In the genomic region with DNA sequence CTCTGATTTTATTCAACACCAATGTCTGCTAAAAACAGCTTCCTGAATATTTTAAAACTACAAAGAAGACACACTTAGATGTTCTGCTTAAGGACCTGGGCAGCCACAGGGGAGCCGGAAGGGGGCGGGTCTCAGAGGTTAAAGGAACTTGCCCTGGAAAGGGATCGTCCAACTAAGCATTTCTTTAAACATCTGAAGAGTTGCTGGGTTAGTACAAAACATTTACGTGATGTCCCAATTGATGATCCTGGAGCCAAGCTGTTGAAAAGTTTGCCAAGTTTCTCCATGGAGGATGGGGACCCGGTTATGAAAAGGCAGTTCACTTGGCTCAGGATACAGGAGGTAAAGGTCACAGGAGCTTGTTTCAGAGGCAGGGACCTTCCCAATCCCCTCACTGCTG, we compare ENCODE assay signal across 23 mouse cellular contexts. TPM values are rescaled to one million over a fixed set of nuclear protein-coding genes. Genes with fewer than 3 reads are reported as not detected.
DNase-seq lines count a peak whose midpoint lies in the region; ATAC-seq lines count a peak whose summit lies in the region.
"Had no signal": no experiment of that assay in that cellular context is flagged by ENCODE, and none has a peak within 500 bp of the region (broad histone marks: within the 10 kb centered on the region; RNA-seq: fewer than 3 reads in every experiment).

No protein-coding gene starts in this region.

- H3K36me3 ChIP-seq in midbrain, embryonic 11.5 days (ENCODE audit: control insufficient read depth, insufficient read depth, low read length): no peaks in the 10 kb centered on the region
- H3K36me3 ChIP-seq: embryonic facial prominence, embryonic 13.5 days; G1E; heart, embryonic 10.5 days; hindbrain, embryonic 13.5 days; neural tube, embryonic 15.5 days had no signal

- H3K27ac ChIP-seq in midbrain, embryonic 11.5 days (ENCODE audit: low read depth, low read length): no peak overlapping the region
- H3K27ac ChIP-seq: embryonic facial prominence, embryonic 13.5 days; heart, embryonic 10.5 days; hindbrain, embryonic 13.5 days; neural tube, embryonic 15.5 days had no signal

- H3K27me3 ChIP-seq in midbrain, embryonic 11.5 days (ENCODE audit: control insufficient read depth, insufficient read depth, low read length): no peaks in the 10 kb centered on the region
- H3K27me3 ChIP-seq: embryonic facial prominence, embryonic 13.5 days; hindbrain, embryonic 13.5 days; neural tube, embryonic 15.5 days had no signal

- H3K4me1 ChIP-seq in midbrain, embryonic 11.5 days (ENCODE audit: control insufficient read depth, insufficient read depth, low read length): no peaks in the 10 kb centered on the region
- H3K4me1 ChIP-seq: embryonic facial prominence, embryonic 13.5 days; heart, embryonic 10.5 days; hindbrain, embryonic 13.5 days; neural tube, embryonic 15.5 days had no signal

- no peak overlapping the region for H3K4me3 ChIP-seq in midbrain, embryonic 11.5 days (ENCODE audit: low read depth, low read length)
- H3K4me3 ChIP-seq: embryonic facial prominence, embryonic 13.5 days; heart, embryonic 10.5 days; hindbrain, embryonic 13.5 days; neural tube, embryonic 15.5 days had no signal

- no peak overlapping the region for H3K4me2 ChIP-seq in midbrain, embryonic 11.5 days
- H3K4me2 ChIP-seq: embryonic facial prominence, embryonic 13.5 days; hindbrain, embryonic 13.5 days; neural tube, embryonic 15.5 days had no signal

- 79% methylated on average over 5 of the region's 5 CpGs for WGBS in midbrain, embryonic 11.5 days

- H3K9ac ChIP-seq in midbrain, embryonic 11.5 days (ENCODE audit: low read length): no peak overlapping the region
- H3K9ac ChIP-seq: embryonic facial prominence, embryonic 13.5 days; forebrain, postnatal 0 days; hindbrain, embryonic 13.5 days; neural tube, embryonic 15.5 days had no signal

- no peaks in the 10 kb centered on the region for H3K9me3 ChIP-seq in midbrain, embryonic 11.5 days (ENCODE audit: control insufficient read depth, low read length)
- H3K9me3 ChIP-seq: embryonic facial prominence, embryonic 13.5 days; G1E; heart, embryonic 10.5 days; hindbrain, embryonic 13.5 days; neural tube, embryonic 15.5 days had no signal

- ATAC-seq in midbrain, embryonic 11.5 days (ENCODE audit: low FRiP score): no peak
- ATAC-seq: forebrain, postnatal 0 days; inflammation-experienced regulatory T-cells, adult 6 months; midbrain, embryonic 16.5 days had no signal

- peak; percentile 47 for DNase-seq in adrenal gland, postnatal 14 days
- no peak for DNase-seq in adrenal gland, postnatal 4 days (ENCODE audit: low spot score in 2 of 2)
- DNase-seq in kidney, adult 18-20 months: peak; percentile 28
- no peak for DNase-seq in kidney, postnatal 10 days
- peak; percentile 3 for DNase-seq in lung, postnatal 36 days
- no peak for DNase-seq in lung, postnatal 4 days
- DNase-seq in midbrain, embryonic 11.5 days (ENCODE audit: low spot score, missing footprints): no peak
- DNase-seq: cerebellum, adult 11 months; cerebellum, postnatal 10 days; forebrain, postnatal 0 days; gastrocnemius, postnatal 25 days; liver; lung, adult 18-20 months; lung, postnatal 14 days; right cerebral cortex, postnatal 14 days; thymus, postnatal 36 days had no signal

RNA-seq across cellular contexts. Expression of gene Mast4, which starts 48.5 kb away (rescaled TPM):
- total RNA-seq in adrenal gland, postnatal 14 days (2021): 60.8 and 61.5 TPM in 2 replicates
- 10 to 100 TPM; 75.3 to 80.7 TPM for total RNA-seq in adrenal gland, postnatal 4 days (2021)
- polyA plus RNA-seq in midbrain, embryonic 11.5 days (2014; fragmentation: Nextera tagmentation; extraction: Ambion mirVana): 18.8 and 20.4 TPM in 2 replicates

Comparison
In these comparisons a context has a peak if more than half of its experiments do, and no peak if none do; other contexts are left out.
1. DNase-seq: peak in adrenal gland, postnatal 14 days (single experiment), kidney, adult 18-20 months (single experiment) and lung, postnatal 36 days (single experiment); none in adrenal gland, postnatal 4 days (0 of 2), kidney, postnatal 10 days (single experiment), lung, postnatal 4 days (0 of 2) and midbrain, embryonic 11.5 days (single experiment).